Mouse (Mus musculus) ovary, postnatal 14 days (tissue): ENCODE results near the gene Nlrp5.
"Not testable (repeated sequence)": the region's sequence is repeated elsewhere in the genome, so short reads cannot be mapped to it uniquely, and the experiment has no call there.

Experiments
- DNase-seq: peaks from one replicate; pipeline ENCODE4 v3.0.0; 2022; ENCODE audit warnings: low spot score

Gene Nlrp5

DNA sequence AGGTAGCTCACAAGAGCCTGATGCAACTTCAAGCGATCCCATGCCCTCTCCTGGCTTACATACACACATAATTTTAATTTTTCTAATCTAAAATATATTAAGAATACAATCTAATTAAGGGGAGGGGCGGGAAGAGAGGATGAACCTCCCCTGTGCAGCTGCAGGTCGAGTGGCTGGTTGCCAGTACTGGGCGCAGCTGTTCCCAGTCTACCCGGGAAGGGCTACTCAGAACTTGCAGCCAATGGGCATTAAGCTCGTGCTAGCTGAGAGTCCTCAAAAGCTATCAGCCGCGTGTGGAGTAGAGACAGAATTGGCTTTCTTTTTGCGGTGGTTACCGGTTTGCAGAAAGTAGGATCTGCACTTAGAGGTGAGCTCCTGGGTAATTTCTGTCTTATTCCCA is at the start of gene Nlrp5:
Gene Nlrp5 (plus strand): TSS at position 301 of the 400 bp plus-strand sequence.
- no peak for DNase-seq

DNA sequence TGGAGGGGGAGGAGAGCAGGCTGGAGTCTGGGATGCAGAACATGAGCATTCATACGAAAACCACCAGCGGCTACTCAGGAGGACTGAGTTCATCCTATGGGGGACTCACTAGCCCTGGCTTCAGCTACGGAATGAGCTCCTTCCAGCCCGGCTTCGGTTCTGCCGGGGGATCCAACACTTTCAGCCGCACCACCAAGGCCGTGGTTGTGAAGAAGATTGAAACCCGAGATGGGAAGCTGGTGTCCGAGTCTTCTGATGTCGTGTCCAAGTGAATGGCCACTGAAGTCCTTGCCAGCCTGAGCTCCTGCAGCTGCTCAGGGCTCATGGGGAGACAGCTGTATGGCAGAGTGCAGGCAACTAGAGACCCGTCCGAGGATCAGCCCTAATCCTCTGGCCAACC is 27.4 kb upstream of the Nlrp5 start:
- not testable (repeated sequence) for DNase-seq

DNA sequence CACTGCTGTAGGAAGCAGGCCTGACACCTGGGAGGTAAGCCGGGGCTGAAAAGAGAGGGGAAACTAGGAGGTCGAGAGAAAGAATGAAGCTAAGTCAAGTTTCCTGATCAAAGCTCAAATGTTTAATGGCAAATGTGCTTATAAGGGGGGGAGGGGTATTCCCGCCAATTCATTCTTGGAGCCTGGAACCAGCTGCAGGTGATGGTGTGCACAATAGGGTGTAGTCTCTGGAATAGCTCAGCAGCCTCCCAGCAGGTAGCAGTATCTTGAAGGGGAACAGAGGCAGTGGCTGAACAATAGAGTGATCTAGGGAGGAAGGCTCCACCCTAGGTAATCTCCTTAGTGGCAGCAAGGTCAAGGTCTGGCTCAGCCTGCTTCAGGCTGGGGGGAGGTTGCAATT is 84.5 kb downstream of the Nlrp5 start:
- DNase-seq = not testable (repeated sequence)

DNA sequence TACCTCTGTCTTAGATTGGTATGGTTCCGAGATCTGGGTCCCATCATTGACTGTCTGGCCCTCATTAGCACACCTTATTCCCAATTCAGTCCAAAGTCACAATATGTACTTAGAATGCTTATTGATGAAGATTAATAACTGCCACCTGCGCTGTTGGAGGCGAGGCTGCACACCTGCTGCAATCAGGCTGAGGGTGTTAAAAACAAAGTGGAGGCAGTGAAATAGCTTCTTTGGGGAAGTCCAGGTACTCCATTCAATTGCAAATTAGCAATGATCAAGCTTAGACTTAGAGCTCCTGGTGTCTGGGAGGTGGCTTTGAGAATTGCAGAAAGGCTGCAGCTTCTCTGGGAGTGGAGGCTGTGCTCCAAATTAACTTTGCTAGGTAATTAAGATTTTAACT is 85.1 kb downstream of the Nlrp5 start:
- DNase-seq = not testable (repeated sequence)

DNA sequence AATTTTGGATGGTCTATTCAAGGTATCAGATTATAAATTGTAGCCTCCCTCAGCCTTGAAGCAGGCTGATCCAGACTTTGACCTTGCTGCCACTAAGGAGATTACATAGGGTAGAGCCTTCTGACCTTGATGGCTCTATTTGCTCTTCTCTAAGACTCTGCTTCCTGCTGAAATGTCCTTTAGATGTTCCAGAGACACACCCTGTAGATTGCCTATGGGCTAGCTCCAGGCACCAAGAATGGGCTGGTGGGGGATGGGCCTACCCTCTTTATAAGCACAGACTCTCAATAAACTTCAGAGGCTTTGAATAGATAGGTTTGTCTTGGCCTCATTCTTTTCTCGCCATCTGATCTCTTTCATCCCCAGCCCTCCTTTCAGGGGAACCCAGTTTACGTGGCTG is 87.2 kb downstream of the Nlrp5 start:
- DNase-seq = not testable (repeated sequence)
